Mouse (Mus musculus) erythroid progenitor cell, adult 5-6 weeks (primary cell): ENCODE measurements at regions not wholly inside any gene's neighbourhood (a gene's known extent, or its start where the extent isn't known, plus 50 kb on each side); places are given as distances from the start of the nearest gene placed in this dataset.

Experiments used
- ATAC-seq: replicated peaks from 2 replicates; pipeline ENCODE4 v1.8.0; 2016; ENCODE audit warnings: moderate number of reproducible peaks, mild to moderate bottlenecking, moderate TSS enrichment, inconsistent platforms; ENCODE audit not compliant: poor library complexity, low FRiP score, severe bottlenecking

GRCm38 (mm10) chr10:45009676-45010075 is 57.3 kb upstream of the Prep start:
- ATAC-seq: no peak

- no peak for ATAC-seq
Measured at GRCm38 (mm10) chr10:45009235-45009634, 57.8 kb upstream of the Prep start.

GRCm38 (mm10) chr10:45004037-45004653 is 62.9 kb upstream of the Prep start:
- ATAC-seq: no peak

- no peak for ATAC-seq
Measured at GRCm38 (mm10) chr10:45003344-45003681, 63.7 kb upstream of the Prep start.

- ATAC-seq: 0 out of 2 replicates have a peak, but pooled peaks have one; percentile 22
Measured at GRCm38 (mm10) chr10:45002637-45003343, 64.2 kb upstream of the Prep start.

GRCm38 (mm10) chr10:45000873-45001859 is 65.8 kb upstream of the Prep start:
- peak; percentile 70 for ATAC-seq

- ATAC-seq: no peak
Measured at GRCm38 (mm10) chr10:45000027-45000840, 66.8 kb upstream of the Prep start.

- ATAC-seq: no peak
Measured at GRCm38 (mm10) chr10:44997906-44998289, 69.1 kb upstream of the Prep start.

GRCm38 (mm10) chr10:44997184-44997905 is 69.7 kb upstream of the Prep start:
- ATAC-seq: no peak

GRCm38 (mm10) chr10:44995756-44996155 is 71.2 kb upstream of the Prep start:
- no peak for ATAC-seq

- no peak for ATAC-seq
Measured at GRCm38 (mm10) chr10:44994385-44995281, 72.4 kb upstream of the Prep start.

GRCm38 (mm10) chr10:44993470-44994260 is 73.3 kb upstream of the Prep start:
- no peak for ATAC-seq

- ATAC-seq: no peak
Measured at GRCm38 (mm10) chr10:44989539-44989938, 77.5 kb upstream of the Prep start.

- ATAC-seq: no peak
Measured at GRCm38 (mm10) chr10:44988756-44989155, 78.2 kb upstream of the Prep start.

- no peak for ATAC-seq
Measured at GRCm38 (mm10) chr10:44987615-44988014, 79.4 kb upstream of the Prep start.

- no peak for ATAC-seq
Measured at GRCm38 (mm10) chr10:44981913-44982312, 85.1 kb upstream of the Prep start.

GRCm38 (mm10) chr10:44976815-44977214 is 90.2 kb upstream of the Prep start:
- ATAC-seq: no peak
